Mouse (Mus musculus): ENCODE measurements around the gene Olfr1238. TPM values are rescaled to one million over a fixed set of nuclear protein-coding genes. Genes with fewer than 3 reads are reported as not detected.

Olfr1238 gene
- total RNA-seq (2014; fragmentation: Nextera tagmentation) (not detected in 2 replicates), total RNA-seq (2017) (0.11 and 0.12 TPM in 2 replicates), polyA plus RNA-seq (2012) (not detected in 2 replicates)

DNA sequence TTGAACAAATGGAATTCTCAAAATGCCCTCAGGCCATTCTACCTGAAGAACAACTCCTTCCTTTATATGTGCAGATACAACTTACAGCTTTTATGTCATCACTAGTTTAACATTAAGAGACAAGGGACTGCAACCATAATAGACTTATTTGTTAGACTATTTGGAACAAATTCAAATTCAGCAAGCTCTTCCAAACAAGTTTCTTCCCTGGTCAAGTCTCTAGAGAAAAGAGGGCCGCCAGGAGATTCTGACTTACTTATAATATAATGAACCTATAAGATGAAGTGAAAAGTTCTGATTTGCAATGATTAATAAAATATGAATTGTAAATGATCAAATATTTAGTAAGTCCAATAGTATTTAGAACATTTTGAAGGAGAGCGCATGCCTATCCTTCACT, at the start of gene Olfr1238:
Gene Olfr1238 (minus strand): TSS at position 101 of the 400 bp plus-strand sequence.
- Histone ChIP-seq H3K4me3 (ENCODE audit: low read depth, low read length) (no peak within 1 kb of the TSS), H3K36me3 (replicated peaks) (no peaks in the 10 kb centered on the region), H3K27me3 (ENCODE audit: insufficient read depth, low read length) (no peaks in the 10 kb centered on the region), H3K9me3 (replicated peaks) (no peaks in the 10 kb centered on the region), H3K4me1 (ENCODE audit: insufficient read depth, low read depth, low read length) (no peaks in the 10 kb centered on the region)
- no peak for TF ChIP-seq GATA2 (IDR thresholded peaks at IDR 0.05; ENCODE audit: borderline replicate concordance, low read depth, low read length)
- no peak for TF ChIP-seq TAL1 (conservative IDR thresholded peaks at IDR 0.05; ENCODE audit: low read depth, low read length)
- TF ChIP-seq POLR2AphosphoS5 (IDR thresholded peaks at IDR 0.05; ENCODE audit: insufficient replicate concordance, low read depth, low read length), result no peak
- no peak for TF ChIP-seq CTCF (IDR thresholded peaks at IDR 0.05; ENCODE audit: low read depth, low read length)
- no peak for TF ChIP-seq GATA1 (IDR thresholded peaks at IDR 0.05; ENCODE audit: borderline replicate concordance, low read length)
- ATAC-seq (ENCODE audit: extremely low read depth, insufficient number of reproducible peaks, low FRiP score, poor library complexity, severe bottlenecking) (no peak), DNase-seq (ENCODE audit: low spot score) (no peak)

DNA sequence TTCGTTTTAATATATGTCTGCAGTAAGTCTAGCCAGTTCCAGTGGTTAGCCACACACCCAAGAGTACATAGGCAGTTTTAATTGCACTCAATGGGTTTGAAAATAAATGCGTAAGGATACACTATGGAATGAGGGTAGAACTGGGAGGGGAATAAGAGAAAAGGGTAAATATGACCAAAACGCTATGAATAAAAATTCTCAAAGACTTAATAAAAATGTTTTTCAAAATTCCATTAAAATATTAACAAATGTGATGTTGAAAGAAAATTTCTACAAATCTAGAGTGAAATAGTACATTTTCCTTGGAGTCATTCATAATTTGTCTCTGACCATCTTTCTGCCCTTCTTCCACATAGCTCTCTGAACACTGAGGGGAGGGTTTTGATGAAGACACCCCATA, 33.4 kb upstream of the Olfr1238 start, which contains the start of gene Olfr1240:
Gene Olfr1240 (minus strand): TSS at position 101 of the 400 bp plus-strand sequence.
- Histone ChIP-seq H3K4me3 (ENCODE audit: low read depth, low read length) (no peak within 1 kb of the TSS), H3K9me3 (replicated peaks) (no peaks in the 10 kb centered on the region), H3K27me3 (ENCODE audit: insufficient read depth, low read length) (no peaks in the 10 kb centered on the region), H3K4me1 (ENCODE audit: insufficient read depth, low read depth, low read length) (no peaks in the 10 kb centered on the region), H3K36me3 (replicated peaks) (no peaks in the 10 kb centered on the region)
- no peak for DNase-seq (ENCODE audit: low spot score)
- no peak for TF ChIP-seq CTCF (IDR thresholded peaks at IDR 0.05; ENCODE audit: low read depth, low read length)
- no peak for TF ChIP-seq POLR2AphosphoS5 (IDR thresholded peaks at IDR 0.05; ENCODE audit: insufficient replicate concordance, low read depth, low read length)
- no peak for TF ChIP-seq GATA1 (IDR thresholded peaks at IDR 0.05; ENCODE audit: borderline replicate concordance, low read length)
- TF ChIP-seq TAL1 (conservative IDR thresholded peaks at IDR 0.05; ENCODE audit: low read depth, low read length), result no peak
- TF ChIP-seq GATA2 (IDR thresholded peaks at IDR 0.05; ENCODE audit: borderline replicate concordance, low read depth, low read length), result no peak
- no peak for ATAC-seq (ENCODE audit: extremely low read depth, insufficient number of reproducible peaks, low FRiP score, poor library complexity, severe bottlenecking)

DNA sequence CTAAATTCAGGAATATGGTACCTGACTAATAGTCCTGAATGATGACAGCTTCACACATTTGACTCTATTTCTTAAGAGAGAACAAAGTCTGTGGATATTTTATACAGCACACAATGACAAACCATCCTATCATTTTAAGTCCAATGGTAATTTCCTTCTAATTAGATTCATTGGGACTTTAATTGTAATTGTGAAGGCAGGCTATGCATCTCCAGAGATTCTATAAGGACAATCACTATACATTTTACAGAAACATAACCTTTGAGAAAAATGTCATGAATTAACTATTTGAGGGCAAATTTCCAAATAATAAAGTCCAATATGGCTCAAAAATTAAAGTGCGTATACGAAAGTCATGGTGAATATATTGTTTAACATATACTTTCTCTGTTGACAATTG, 10.8 kb upstream of the Olfr1238 start, which contains the start of gene Olfr1239:
Gene Olfr1239 (minus strand): TSS at position 101 of the 400 bp plus-strand sequence.
- no peak for TF ChIP-seq GATA2 (IDR thresholded peaks at IDR 0.05; ENCODE audit: borderline replicate concordance, low read depth, low read length)
- TF ChIP-seq CTCF (IDR thresholded peaks at IDR 0.05; ENCODE audit: low read depth, low read length), result no peak
- TF ChIP-seq POLR2AphosphoS5 (IDR thresholded peaks at IDR 0.05; ENCODE audit: insufficient replicate concordance, low read depth, low read length), result no peak
- no peak for TF ChIP-seq GATA1 (IDR thresholded peaks at IDR 0.05; ENCODE audit: borderline replicate concordance, low read length)
- TF ChIP-seq TAL1 (conservative IDR thresholded peaks at IDR 0.05; ENCODE audit: low read depth, low read length), result no peak
- Histone ChIP-seq H3K4me1 (ENCODE audit: insufficient read depth, low read depth, low read length) (no peaks in the 10 kb centered on the region), H3K36me3 (replicated peaks) (no peaks in the 10 kb centered on the region), H3K27me3 (ENCODE audit: insufficient read depth, low read length) (no peaks in the 10 kb centered on the region), H3K9me3 (replicated peaks) (no peaks in the 10 kb centered on the region), H3K4me3 (ENCODE audit: low read depth, low read length) (no peak within 1 kb of the TSS)
- DNase-seq (ENCODE audit: low spot score), result no peak
- no peak for ATAC-seq (ENCODE audit: extremely low read depth, insufficient number of reproducible peaks, low FRiP score, poor library complexity, severe bottlenecking)

DNA sequence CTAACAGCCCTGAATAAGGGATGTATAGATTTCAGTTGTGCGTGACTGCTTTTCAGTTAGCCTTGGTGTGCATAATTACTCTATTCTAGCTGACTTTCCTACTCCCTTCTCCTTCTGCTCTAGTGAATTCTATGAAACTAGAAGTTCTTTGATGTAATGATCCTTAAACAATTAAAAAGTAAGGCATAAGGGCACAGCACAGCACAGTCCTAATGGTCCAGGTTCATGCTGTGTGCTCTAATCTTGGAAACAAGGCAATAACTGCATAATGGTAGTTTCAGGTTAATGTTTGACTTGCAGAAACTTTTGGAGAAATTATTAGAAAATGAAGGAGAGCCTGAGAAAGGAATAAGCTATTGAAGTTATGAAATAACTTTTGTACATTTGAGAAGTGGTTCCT, 5.1 kb upstream of the Olfr1238 start:
- H3K27me3 ChIP-seq (ENCODE audit: insufficient read depth, low read length), result no peaks in the 10 kb centered on the region
- H3K36me3 ChIP-seq (replicated peaks), result no peaks in the 10 kb centered on the region
- DNase-seq (ENCODE audit: low spot score) (no peak), ATAC-seq (ENCODE audit: extremely low read depth, insufficient number of reproducible peaks, low FRiP score, poor library complexity, severe bottlenecking) (no peak)
- no peaks in the 10 kb centered on the region for H3K9me3 ChIP-seq (replicated peaks)
- TF ChIP-seq CTCF (IDR thresholded peaks at IDR 0.05; ENCODE audit: low read depth, low read length) (no peak), GATA2 (IDR thresholded peaks at IDR 0.05; ENCODE audit: borderline replicate concordance, low read depth, low read length) (no peak), TAL1 (conservative IDR thresholded peaks at IDR 0.05; ENCODE audit: low read depth, low read length) (no peak), POLR2AphosphoS5 (IDR thresholded peaks at IDR 0.05; ENCODE audit: insufficient replicate concordance, low read depth, low read length) (no peak), GATA1 (IDR thresholded peaks at IDR 0.05; ENCODE audit: borderline replicate concordance, low read length) (no peak)
- H3K4me1 ChIP-seq (ENCODE audit: insufficient read depth, low read depth, low read length), result no peaks in the 10 kb centered on the region
- H3K4me3 ChIP-seq (ENCODE audit: low read depth, low read length), result no peak overlapping the region

DNA sequence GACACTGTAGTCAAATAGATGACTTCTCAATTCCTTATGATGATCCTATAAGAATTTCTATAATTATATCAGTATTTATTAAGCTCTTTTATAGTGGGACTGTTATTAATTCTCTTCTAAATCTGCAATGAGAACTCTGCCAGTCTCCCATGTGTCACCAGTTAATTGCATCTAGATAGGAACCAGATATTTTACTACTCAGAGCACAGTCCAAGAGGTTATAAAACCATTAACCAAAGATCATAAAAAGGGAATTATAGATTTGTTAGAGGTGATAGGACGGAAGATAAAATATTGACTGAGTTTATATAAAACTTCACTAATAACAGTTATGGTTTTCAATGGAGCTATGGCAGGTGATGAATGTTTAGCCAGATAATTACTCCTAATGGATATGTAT, 8.6 kb downstream of the Olfr1238 start:
- H3K36me3 ChIP-seq (replicated peaks), result no peaks in the 10 kb centered on the region
- no peaks in the 10 kb centered on the region; the same call in 1 of the 2 replicates for H3K9me3 ChIP-seq (replicated peaks)
- no peak overlapping the region for H3K4me3 ChIP-seq (ENCODE audit: low read depth, low read length)
- ATAC-seq (ENCODE audit: extremely low read depth, insufficient number of reproducible peaks, low FRiP score, poor library complexity, severe bottlenecking) (no peak), DNase-seq (ENCODE audit: low spot score) (no peak)
- H3K27me3 ChIP-seq (ENCODE audit: insufficient read depth, low read length), result no peaks in the 10 kb centered on the region
- no peaks in the 10 kb centered on the region for H3K4me1 ChIP-seq (ENCODE audit: insufficient read depth, low read depth, low read length)
- TF ChIP-seq TAL1 (conservative IDR thresholded peaks at IDR 0.05; ENCODE audit: low read depth, low read length) (no peak), POLR2AphosphoS5 (IDR thresholded peaks at IDR 0.05; ENCODE audit: insufficient replicate concordance, low read depth, low read length) (no peak), GATA2 (IDR thresholded peaks at IDR 0.05; ENCODE audit: borderline replicate concordance, low read depth, low read length) (no peak), GATA1 (IDR thresholded peaks at IDR 0.05; ENCODE audit: borderline replicate concordance, low read length) (no peak), CTCF (IDR thresholded peaks at IDR 0.05; ENCODE audit: low read depth, low read length) (no peak)

DNA sequence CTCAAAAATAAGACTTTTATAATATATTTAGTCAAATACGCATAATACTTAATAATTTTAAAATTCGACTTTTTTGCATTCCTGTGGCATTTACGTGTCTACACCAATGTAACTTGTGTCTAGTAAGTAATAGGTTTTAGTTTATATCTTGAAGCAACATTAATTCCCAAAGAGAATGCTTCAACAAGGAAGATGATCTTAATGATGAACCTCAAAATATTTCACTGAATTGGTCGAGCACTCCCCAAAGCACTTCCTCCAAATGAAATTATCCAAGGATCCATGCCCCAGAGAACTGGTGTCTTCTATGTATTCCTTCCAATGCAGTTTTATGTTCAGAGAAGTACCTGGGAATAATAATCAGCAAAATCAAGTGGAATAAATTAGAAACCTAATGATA, 44.7 kb downstream of the Olfr1238 start, which contains the start of gene Olfr1234:
Gene Olfr1234 (minus strand): TSS at position 101 of the 400 bp plus-strand sequence.
- no peak within 1 kb of the TSS for H3K4me3 ChIP-seq (ENCODE audit: low read depth, low read length)
- H3K27me3 ChIP-seq (ENCODE audit: insufficient read depth, low read length), result no peaks in the 10 kb centered on the region
- DNase-seq (ENCODE audit: low spot score) (no peak), ATAC-seq (ENCODE audit: extremely low read depth, insufficient number of reproducible peaks, low FRiP score, poor library complexity, severe bottlenecking) (no peak)
- no peaks in the 10 kb centered on the region for H3K36me3 ChIP-seq (replicated peaks)
- no peaks in the 10 kb centered on the region for H3K4me1 ChIP-seq (ENCODE audit: insufficient read depth, low read depth, low read length)
- no peaks in the 10 kb centered on the region for H3K9me3 ChIP-seq (replicated peaks)
- no peak for TF ChIP-seq GATA2 (IDR thresholded peaks at IDR 0.05; ENCODE audit: borderline replicate concordance, low read depth, low read length)
- no peak for TF ChIP-seq POLR2AphosphoS5 (IDR thresholded peaks at IDR 0.05; ENCODE audit: insufficient replicate concordance, low read depth, low read length)
- TF ChIP-seq GATA1 (IDR thresholded peaks at IDR 0.05; ENCODE audit: borderline replicate concordance, low read length), result no peak
- TF ChIP-seq CTCF (IDR thresholded peaks at IDR 0.05; ENCODE audit: low read depth, low read length), result no peak
- no peak for TF ChIP-seq TAL1 (conservative IDR thresholded peaks at IDR 0.05; ENCODE audit: low read depth, low read length)

Other genes starting within 250 kb of the Olfr1238 start
- gene Olfr1224-ps1, start 245.6 kb downstream of the Olfr1238 start, total RNA-seq (2014; fragmentation: Nextera tagmentation), result not detected in 2 replicates
- not detected in 2 replicates for gene Olfr1224-ps1, start 245.6 kb downstream of the Olfr1238 start, total RNA-seq (2017)
- not detected in 2 replicates for gene Olfr1224-ps1, start 245.6 kb downstream of the Olfr1238 start, polyA plus RNA-seq (2012)
- gene Olfr1225, start 235.0 kb downstream of the Olfr1238 start, total RNA-seq (2014; fragmentation: Nextera tagmentation), result not detected in 2 replicates
- gene Olfr1225, start 235.0 kb downstream of the Olfr1238 start, total RNA-seq (2017), result 0.16 and 0.41 TPM in 2 replicates
- not detected in 2 replicates for gene Olfr1225, start 235.0 kb downstream of the Olfr1238 start, polyA plus RNA-seq (2012)
- gene Olfr1226, start 209.6 kb downstream of the Olfr1238 start, total RNA-seq (2014; fragmentation: Nextera tagmentation), result not detected in 2 replicates
- gene Olfr1226, start 209.6 kb downstream of the Olfr1238 start, total RNA-seq (2017), result 0.12 and 0.16 TPM in 2 replicates
- gene Olfr1226, start 209.6 kb downstream of the Olfr1238 start, polyA plus RNA-seq (2012), result not detected in 2 replicates
- not detected in 2 replicates for gene Olfr1228, start 155.6 kb downstream of the Olfr1238 start, total RNA-seq (2014; fragmentation: Nextera tagmentation)
- 0.05 TPM in 1 of 2 replicates, not detected in the other for gene Olfr1228, start 155.6 kb downstream of the Olfr1238 start, total RNA-seq (2017)
- gene Olfr1228, start 155.6 kb downstream of the Olfr1238 start, polyA plus RNA-seq (2012), result not detected in 2 replicates
- gene Olfr1229, start 121.7 kb downstream of the Olfr1238 start, total RNA-seq (2014; fragmentation: Nextera tagmentation), result not detected in 2 replicates
- gene Olfr1229, start 121.7 kb downstream of the Olfr1238 start, total RNA-seq (2017), result 0.16 and 0.17 TPM in 2 replicates
- gene Olfr1229, start 121.7 kb downstream of the Olfr1238 start, polyA plus RNA-seq (2012), result not detected in 2 replicates
- not detected in 2 replicates for gene Olfr1230, start 112.4 kb downstream of the Olfr1238 start, total RNA-seq (2014; fragmentation: Nextera tagmentation)
- gene Olfr1230, start 112.4 kb downstream of the Olfr1238 start, total RNA-seq (2017), result 0.41 TPM in 1 of 2 replicates, not detected in the other
- gene Olfr1230, start 112.4 kb downstream of the Olfr1238 start, polyA plus RNA-seq (2012), result not detected in 2 replicates
- gene Olfr1231, start 102.6 kb downstream of the Olfr1238 start, total RNA-seq (2014; fragmentation: Nextera tagmentation), result not detected in 2 replicates
- gene Olfr1231, start 102.6 kb downstream of the Olfr1238 start, total RNA-seq (2017), result 0.12 and 0.22 TPM in 2 replicates
- gene Olfr1231, start 102.6 kb downstream of the Olfr1238 start, polyA plus RNA-seq (2012), result not detected in 2 replicates
- not detected in 2 replicates for gene Olfr1232, start 80.0 kb downstream of the Olfr1238 start, total RNA-seq (2014; fragmentation: Nextera tagmentation)
- gene Olfr1232, start 80.0 kb downstream of the Olfr1238 start, total RNA-seq (2017), result not detected in 2 replicates
- gene Olfr1232, start 80.0 kb downstream of the Olfr1238 start, polyA plus RNA-seq (2012), result not detected in 2 replicates
- not detected in 2 replicates for gene Olfr1233, start 67.3 kb downstream of the Olfr1238 start, total RNA-seq (2014; fragmentation: Nextera tagmentation)
- under 0.01 and 0.16 TPM in 2 replicates for gene Olfr1233, start 67.3 kb downstream of the Olfr1238 start, total RNA-seq (2017)
- gene Olfr1233, start 67.3 kb downstream of the Olfr1238 start, polyA plus RNA-seq (2012), result not detected in 2 replicates
- gene Olfr1234, start 44.8 kb downstream of the Olfr1238 start, total RNA-seq (2014; fragmentation: Nextera tagmentation), result not detected in 2 replicates
- gene Olfr1234, start 44.8 kb downstream of the Olfr1238 start, total RNA-seq (2017), result 0.06 and 0.22 TPM in 2 replicates
- gene Olfr1234, start 44.8 kb downstream of the Olfr1238 start, polyA plus RNA-seq (2012), result not detected in 2 replicates
- gene Olfr1239, start 10.7 kb upstream of the Olfr1238 start, total RNA-seq (2014; fragmentation: Nextera tagmentation), result not detected in 2 replicates
- 0.16 and 0.23 TPM in 2 replicates for gene Olfr1239, start 10.7 kb upstream of the Olfr1238 start, total RNA-seq (2017)
- gene Olfr1239, start 10.7 kb upstream of the Olfr1238 start, polyA plus RNA-seq (2012), result not detected in 2 replicates
- not detected in 2 replicates for gene Olfr1240, start 33.3 kb upstream of the Olfr1238 start, total RNA-seq (2014; fragmentation: Nextera tagmentation)
- gene Olfr1240, start 33.3 kb upstream of the Olfr1238 start, total RNA-seq (2017), result 0.05 and 0.23 TPM in 2 replicates
- not detected in 2 replicates for gene Olfr1240, start 33.3 kb upstream of the Olfr1238 start, polyA plus RNA-seq (2012)
- gene Olfr1241, start 77.5 kb upstream of the Olfr1238 start, total RNA-seq (2014; fragmentation: Nextera tagmentation), result not detected in 2 replicates
- 0.06 TPM in 1 of 2 replicates, not detected in the other for gene Olfr1241, start 77.5 kb upstream of the Olfr1238 start, total RNA-seq (2017)
- not detected in 2 replicates for gene Olfr1241, start 77.5 kb upstream of the Olfr1238 start, polyA plus RNA-seq (2012)
- gene Olfr1242, start 88.7 kb upstream of the Olfr1238 start, total RNA-seq (2014; fragmentation: Nextera tagmentation), result not detected in 2 replicates
- not detected in 2 replicates for gene Olfr1242, start 88.7 kb upstream of the Olfr1238 start, total RNA-seq (2017)
- gene Olfr1242, start 88.7 kb upstream of the Olfr1238 start, polyA plus RNA-seq (2012), result not detected in 2 replicates
- gene Olfr1243, start 121.8 kb upstream of the Olfr1238 start, total RNA-seq (2014; fragmentation: Nextera tagmentation), result not detected in 2 replicates
- gene Olfr1243, start 121.8 kb upstream of the Olfr1238 start, total RNA-seq (2017), result 0.23 and 0.38 TPM in 2 replicates
- not detected in 2 replicates for gene Olfr1243, start 121.8 kb upstream of the Olfr1238 start, polyA plus RNA-seq (2012)
- gene Olfr1245, start 168.8 kb upstream of the Olfr1238 start, total RNA-seq (2014; fragmentation: Nextera tagmentation), result not detected in 2 replicates
- 0.46 TPM in 1 of 2 replicates, not detected in the other for gene Olfr1245, start 168.8 kb upstream of the Olfr1238 start, total RNA-seq (2017)
- not detected in 2 replicates for gene Olfr1245, start 168.8 kb upstream of the Olfr1238 start, polyA plus RNA-seq (2012)
- not detected in 2 replicates for gene Olfr1246, start 183.5 kb upstream of the Olfr1238 start, total RNA-seq (2014; fragmentation: Nextera tagmentation)
- gene Olfr1246, start 183.5 kb upstream of the Olfr1238 start, total RNA-seq (2017), result under 0.01 and 0.05 TPM in 2 replicates
- not detected in 2 replicates for gene Olfr1246, start 183.5 kb upstream of the Olfr1238 start, polyA plus RNA-seq (2012)
- not detected in 2 replicates for gene Olfr1247, start 204.5 kb upstream of the Olfr1238 start, total RNA-seq (2014; fragmentation: Nextera tagmentation)
- 0.06 and 0.22 TPM in 2 replicates for gene Olfr1247, start 204.5 kb upstream of the Olfr1238 start, total RNA-seq (2017)
- gene Olfr1247, start 204.5 kb upstream of the Olfr1238 start, polyA plus RNA-seq (2012), result not detected in 2 replicates
- not detected in 2 replicates for gene Olfr1248, start 208.6 kb upstream of the Olfr1238 start, total RNA-seq (2014; fragmentation: Nextera tagmentation)
- 0.17 TPM in 1 of 2 replicates, not detected in the other for gene Olfr1248, start 208.6 kb upstream of the Olfr1238 start, total RNA-seq (2017)
- not detected in 2 replicates for gene Olfr1248, start 208.6 kb upstream of the Olfr1238 start, polyA plus RNA-seq (2012)
- gene Olfr1249, start 225.3 kb upstream of the Olfr1238 start, total RNA-seq (2014; fragmentation: Nextera tagmentation), result not detected in 2 replicates
- not detected in 2 replicates for gene Olfr1249, start 225.3 kb upstream of the Olfr1238 start, total RNA-seq (2017)
- gene Olfr1249, start 225.3 kb upstream of the Olfr1238 start, polyA plus RNA-seq (2012), result not detected in 2 replicates

Data from G1E (cell line).